Mouse (Mus musculus) intestine, embryonic 14.5 days (tissue): ENCODE data around the gene Efhd1. TPM values are rescaled to one million over a fixed set of nuclear protein-coding genes. Genes with fewer than 3 reads are reported as not detected.
A peak's percentile ranks its signal among the peaks of the same experiment; 100 is the strongest.

Experiments
- ATAC-seq: fragments of 200-750 bp; cut with Nextera tagmentation; replicated peaks from 2 replicates; pipeline ENCODE4 v1.8.0; 2017; ENCODE audit warnings: low read depth, moderate number of reproducible peaks, moderate TSS enrichment, moderate library complexity; ENCODE audit not compliant: low FRiP score, low TSS enrichment
- DNase-seq: peaks from one replicate; pipeline ENCODE4 v3.0.0-alpha.2; 2018; ENCODE audit warnings: low spot score
- H3K27ac ChIP-seq: fragments of 300-500 bp; sonication (generic); 2 replicates; pipeline ENCODE4 v1.5.1; 2014; ENCODE audit warnings: low read depth, mild to moderate bottlenecking, control low read depth
- H3K27me3 ChIP-seq: fragments of 300-500 bp; sonication (generic); replicated peaks from 2 replicates; pipeline ENCODE4 v1.6.1; 2014; ENCODE audit warnings: low read length, control low read depth; ENCODE audit not compliant: control insufficient read depth, insufficient read depth
- H3K36me3 ChIP-seq: fragments of 300-500 bp; sonication (generic); 2 replicates; pipeline ENCODE4 v1.6.1; 2014; ENCODE audit warnings: low read length, control low read depth; ENCODE audit not compliant: control insufficient read depth, insufficient read depth
- H3K4me1 ChIP-seq: fragments of 300-500 bp; sonication (generic); replicated peaks from 2 replicates; pipeline ENCODE4 v1.6.1; 2014; ENCODE audit warnings: low read length, control low read depth, mixed read lengths; ENCODE audit not compliant: control insufficient read depth, insufficient read depth
- H3K4me2 ChIP-seq: fragments of 300-500 bp; sonication (generic); 2 replicates; pipeline ENCODE4 v1.6.1; 2014; ENCODE audit warnings: low read length
- H3K4me3 ChIP-seq: fragments of 300-500 bp; sonication (generic); 2 replicates; pipeline ENCODE4 v1.5.1; 2014; ENCODE audit warnings: low read depth, low read length, control low read depth, mixed read lengths
- H3K9ac ChIP-seq: fragments of 300-500 bp; sonication (generic); 2 replicates; pipeline ENCODE4 v1.6.1; 2014; ENCODE audit warnings: mild to moderate bottlenecking, low read length
- H3K9me3 ChIP-seq: fragments of 300-500 bp; sonication (generic); 2 replicates; pipeline ENCODE4 v1.6.1; 2016; ENCODE audit warnings: low read length, control low read depth; ENCODE audit not compliant: control insufficient read depth
- WGBS: fragments of 180-500 bp; shearing (Covaris S2); extraction: QIAGEN DNeasy Blood & Tissue Kit; methylation state at CpG from one replicate; pipeline ENCODE4 v1.1.7; 2014; 5-methylcytosine and 5-hydroxymethylcytosine counted together
- polyA plus RNA-seq: library from polyadenylated mRNA; unstranded; fragments of >200 nt; fragmentation: Nextera tagmentation; extraction: Ambion mirVana; gene quantifications from 2 replicates; pipeline ENCODE4 v1.2.1, GENCODE M21; 2014

The Efhd1 gene
- polyA plus RNA-seq, 1 experiment from 2014 or later = 0.16 TPM

GRCm38 (mm10) chr1:87259316-87259715 is 4.8 kb upstream of the Efhd1 start:
- H3K9me3 ChIP-seq = no peaks in the 10 kb centered on the region
- no peak overlapping the region for H3K4me2 ChIP-seq
- H3K4me1 ChIP-seq = no peaks in the 10 kb centered on the region; the same call in 1 of the 2 replicates
- H3K27me3 ChIP-seq = peaks cover 61% of the 10 kb centered on the region
- H3K36me3 ChIP-seq = no peaks in the 10 kb centered on the region
- WGBS = 81% methylated on average over 2 of the region's 2 CpGs
- ATAC-seq (no peak), DNase-seq (no peak)
- H3K4me3 ChIP-seq = no peak overlapping the region
- no peak overlapping the region for H3K27ac ChIP-seq
- no peak overlapping the region for H3K9ac ChIP-seq

- Histone ChIP-seq H3K36me3 (no peaks in the 10 kb centered on the region), H3K9me3 (no peaks in the 10 kb centered on the region), H3K9ac (no peak overlapping the region), H3K4me3 (no peak overlapping the region), H3K4me2 (no peak overlapping the region), H3K27ac (no peak overlapping the region), H3K4me1 (peaks cover 9% of the 10 kb centered on the region; the same call in 1 of the 2 replicates), H3K27me3 (peaks cover 83% of the 10 kb centered on the region)
- no peak for ATAC-seq
- 5% methylated on average over 9 of the region's 9 CpGs for WGBS
- no peak for DNase-seq
These were observed 906 bp upstream of the Efhd1 start for GRCm38 (mm10) chr1:87263257-87263656.

- under 1% methylated on average over 12 of the region's 12 CpGs for WGBS
These were observed 398 bp upstream of the Efhd1 start for GRCm38 (mm10) chr1:87263796-87264133.

GRCm38 (mm10) chr1:87265200-87265599 is 1.0 kb downstream of the Efhd1 start:
- Histone ChIP-seq H3K4me3 (peak overlapping the region; percentile 44; the same call in 1 of the 2 replicates), H3K36me3 (no peaks in the 10 kb centered on the region), H3K27ac (no peak overlapping the region), H3K4me2 (peak overlapping the region; percentile 94), H3K27me3 (peaks cover 66% of the 10 kb centered on the region), H3K4me1 (peaks cover 9% of the 10 kb centered on the region; the same call in 1 of the 2 replicates), H3K9ac (no peak overlapping the region), H3K9me3 (no peaks in the 10 kb centered on the region)
- under 1% methylated on average over 13 of the region's 13 CpGs for WGBS
- DNase-seq (no peak), ATAC-seq (no peak)

More at GRCm38 (mm10) chr1:87263796-87264133, 398 bp upstream of the Efhd1 start:
- peak overlapping the region; percentile 94 for H3K4me2 ChIP-seq
- H3K36me3 ChIP-seq = no peaks in the 10 kb centered on the region
- H3K9me3 ChIP-seq = no peaks in the 10 kb centered on the region
- peaks cover 79% of the 10 kb centered on the region for H3K27me3 ChIP-seq
- H3K27ac ChIP-seq = no peak overlapping the region
- peaks cover 9% of the 10 kb centered on the region; the same call in 1 of the 2 replicates for H3K4me1 ChIP-seq
- no peak for ATAC-seq
- DNase-seq = no peak
- H3K4me3 ChIP-seq = peak overlapping the region; percentile 44
- no peak overlapping the region for H3K9ac ChIP-seq

GRCm38 (mm10) chr1:87266296-87267090 is 2.3 kb downstream of the Efhd1 start:
- no peak overlapping the region for H3K4me3 ChIP-seq
- no peaks in the 10 kb centered on the region for H3K36me3 ChIP-seq
- ATAC-seq (no peak), DNase-seq (no peak)
- 31% methylated on average over 8 of the region's 8 CpGs for WGBS
- no peak overlapping the region for H3K27ac ChIP-seq
- no peak overlapping the region for H3K9ac ChIP-seq
- H3K9me3 ChIP-seq = no peaks in the 10 kb centered on the region
- H3K27me3 ChIP-seq = peaks cover 64% of the 10 kb centered on the region
- H3K4me1 ChIP-seq = peaks cover 16% of the 10 kb centered on the region; the same call in 1 of the 2 replicates
- H3K4me2 ChIP-seq = no peak overlapping the region

- Histone ChIP-seq H3K9me3 (no peaks in the 10 kb centered on the region), H3K36me3 (no peaks in the 10 kb centered on the region), H3K4me2 (no peak overlapping the region), H3K9ac (no peak overlapping the region), H3K4me3 (no peak overlapping the region), H3K27me3 (peaks cover 26% of the 10 kb centered on the region), H3K27ac (no peak overlapping the region), H3K4me1 (peaks cover 9% of the 10 kb centered on the region; the same call in 1 of the 2 replicates)
- no peak for DNase-seq
- no peak for ATAC-seq
- 41% methylated on average over 3 of the region's 3 CpGs for WGBS
These were observed 6.0 kb downstream of the Efhd1 start for GRCm38 (mm10) chr1:87270204-87270603.

GRCm38 (mm10) chr1:87270641-87271467 is 6.7 kb downstream of the Efhd1 start:
- H3K27ac ChIP-seq = no peak overlapping the region
- WGBS = 16% methylated on average over 20 of the region's 20 CpGs
- peaks cover 20% of the 10 kb centered on the region for H3K27me3 ChIP-seq

GRCm38 (mm10) chr1:87271596-87271995 is 7.4 kb downstream of the Efhd1 start:
- H3K9me3 ChIP-seq = no peaks in the 10 kb centered on the region
- ATAC-seq = no peak

More at GRCm38 (mm10) chr1:87270641-87271467, 6.7 kb downstream of the Efhd1 start:
- ATAC-seq = peak; percentile 37
- Histone ChIP-seq H3K36me3 (no peaks in the 10 kb centered on the region), H3K4me3 (no peak overlapping the region), H3K9ac (no peak overlapping the region), H3K4me1 (peaks cover 8% of the 10 kb centered on the region; the same call in 1 of the 2 replicates), H3K4me2 (peak overlapping the region; percentile 28), H3K9me3 (no peaks in the 10 kb centered on the region)
- DNase-seq = no peak

More at GRCm38 (mm10) chr1:87271596-87271995, 7.4 kb downstream of the Efhd1 start:
- Histone ChIP-seq H3K4me1 (peaks cover 8% of the 10 kb centered on the region; the same call in 1 of the 2 replicates), H3K4me3 (no peak overlapping the region), H3K9ac (no peak overlapping the region), H3K36me3 (no peaks in the 10 kb centered on the region), H3K27me3 (peaks cover 13% of the 10 kb centered on the region), H3K27ac (no peak overlapping the region), H3K4me2 (no peak overlapping the region)
- no peak for DNase-seq
- 76% methylated on average over 1 of the region's 1 CpGs for WGBS
